Mouse (Mus musculus) urinary bladder, adult 18-20 months (tissue): ENCODE results near the gene Sstr2.
"Not testable (repeated sequence)": the region's sequence is repeated elsewhere in the genome, so short reads cannot be mapped to it uniquely, and the experiment has no call there.

Source experiments
- DNase-seq, 2 experiments: peaks; one replicate each; pipeline ENCODE4 v3.0.0; 2022; ENCODE audit warnings: low spot score in 2 of 2, mixed read lengths in 2 of 2

The Sstr2 gene

DNA sequence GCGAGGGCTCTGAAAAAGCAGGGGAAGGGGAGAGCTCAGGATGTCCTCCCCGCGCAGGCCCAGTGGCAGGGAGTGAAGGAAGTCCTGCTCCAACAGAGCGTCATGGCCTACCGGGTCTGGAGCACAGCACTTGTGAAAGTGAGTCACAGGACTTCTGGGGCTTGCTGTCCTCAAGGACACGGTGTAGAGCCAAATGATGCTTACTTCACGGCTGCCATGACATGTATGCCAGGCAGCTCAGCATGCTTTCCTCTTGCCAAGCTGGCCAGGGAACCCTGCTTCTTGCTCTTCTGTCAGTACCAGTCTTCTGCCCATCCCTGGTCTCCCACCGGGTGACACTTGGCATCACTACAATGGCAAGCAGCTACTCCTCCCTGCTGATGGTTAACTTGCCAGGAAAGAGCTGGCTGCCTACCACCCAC is 37.4 kb downstream of the Sstr2 start:
- DNase-seq: no peak

DNA sequence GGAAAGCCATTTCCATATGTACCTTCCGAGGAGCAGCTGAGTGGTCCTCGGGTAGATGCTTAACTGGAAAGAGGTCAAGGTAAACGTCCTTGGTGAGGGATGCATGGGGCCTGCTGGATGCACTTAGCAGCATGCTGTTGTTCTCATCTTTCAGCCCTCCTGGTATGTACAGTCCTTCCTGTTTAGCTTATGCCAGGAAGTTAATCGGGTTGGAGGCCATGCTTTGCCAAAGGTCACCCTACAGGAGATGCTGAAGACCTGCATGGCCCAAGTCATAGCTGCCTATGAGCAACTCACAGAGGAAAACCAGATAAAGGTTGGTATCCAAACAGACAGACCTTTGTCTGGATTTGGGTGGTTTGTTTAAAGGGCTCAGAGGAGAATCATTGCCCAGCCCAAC is 38.1 kb downstream of the Sstr2 start:
- no peak for DNase-seq

DNA sequence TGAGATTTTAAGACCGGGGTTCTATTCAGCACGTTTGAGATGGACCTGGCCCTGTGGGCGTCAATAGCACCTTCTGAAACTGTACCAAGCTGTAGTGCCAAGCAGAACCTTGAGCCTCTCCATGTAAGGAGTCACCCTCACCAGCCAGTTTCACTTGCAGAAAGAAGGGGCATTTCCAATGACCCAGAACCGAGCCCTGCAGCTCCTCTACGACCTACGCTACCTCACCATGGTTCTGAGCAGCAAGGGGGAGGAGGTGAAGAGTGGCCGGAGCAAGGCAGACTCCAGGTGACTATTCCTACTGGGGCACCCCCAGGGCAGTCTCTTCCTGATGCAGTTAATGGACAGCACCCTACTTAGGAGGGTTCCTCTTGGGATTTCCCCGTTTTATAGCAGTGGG is 39.2 kb downstream of the Sstr2 start:
- DNase-seq: no peak

DNA sequence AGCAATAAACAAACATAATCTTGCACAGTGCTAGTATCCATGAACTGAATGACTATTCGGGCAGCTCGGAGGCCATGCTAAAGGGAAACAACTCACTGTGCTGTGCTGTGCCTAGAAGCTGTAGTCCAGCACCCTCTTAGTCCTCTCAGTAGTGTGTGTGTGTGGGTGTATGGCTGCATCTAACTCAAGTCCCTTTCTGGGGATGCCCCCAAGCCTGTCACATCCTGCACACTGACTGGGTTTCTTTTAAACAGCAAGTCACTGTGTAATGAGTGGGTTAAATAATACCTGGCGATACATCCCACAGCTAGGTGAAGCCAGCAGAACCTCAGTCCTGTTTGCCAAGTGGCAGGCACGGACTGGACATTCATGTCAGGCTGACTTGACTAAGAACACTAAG is 39.6 kb downstream of the Sstr2 start:
- no peak for DNase-seq

DNA sequence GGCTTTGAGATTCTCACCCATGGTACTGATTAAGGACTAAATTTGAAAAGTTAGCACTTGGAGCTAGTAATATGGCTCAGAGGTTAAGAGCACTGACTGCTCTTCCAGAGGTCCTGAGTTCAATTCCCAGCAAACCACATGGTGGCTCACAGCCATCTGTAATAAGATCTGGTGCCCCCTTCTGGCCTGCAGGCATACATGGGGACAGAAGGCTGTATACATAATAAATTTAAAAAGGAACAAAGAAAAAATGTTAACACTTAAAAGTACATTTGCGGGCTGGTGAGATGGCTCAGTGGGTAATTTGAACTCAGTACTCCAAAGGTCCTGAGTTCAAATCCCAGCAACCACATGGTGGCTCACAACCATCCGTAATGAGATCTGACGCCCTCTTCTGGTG is 41.1 kb downstream of the Sstr2 start:
- not testable (repeated sequence) for DNase-seq

DNA sequence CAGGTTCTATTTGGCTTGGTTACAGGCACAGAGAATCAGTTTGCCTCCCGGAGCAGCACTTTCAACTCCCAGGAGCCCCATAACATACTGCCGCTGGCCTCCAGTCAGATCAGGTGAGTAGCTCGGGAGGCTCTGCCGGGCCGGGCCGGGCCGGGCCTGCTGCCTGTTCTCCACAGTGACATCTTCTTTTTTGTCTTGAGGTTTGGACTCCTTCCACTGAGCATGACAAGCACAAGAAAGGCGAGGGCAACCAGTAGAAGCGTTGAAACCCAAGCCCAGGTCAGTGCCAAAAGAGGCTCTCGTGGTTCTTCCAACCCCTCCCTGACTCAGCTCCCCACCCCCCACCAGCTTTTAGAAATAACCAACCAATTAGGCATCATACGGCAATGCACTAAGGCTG is 41.8 kb downstream of the Sstr2 start:
- no peak for DNase-seq

DNA sequence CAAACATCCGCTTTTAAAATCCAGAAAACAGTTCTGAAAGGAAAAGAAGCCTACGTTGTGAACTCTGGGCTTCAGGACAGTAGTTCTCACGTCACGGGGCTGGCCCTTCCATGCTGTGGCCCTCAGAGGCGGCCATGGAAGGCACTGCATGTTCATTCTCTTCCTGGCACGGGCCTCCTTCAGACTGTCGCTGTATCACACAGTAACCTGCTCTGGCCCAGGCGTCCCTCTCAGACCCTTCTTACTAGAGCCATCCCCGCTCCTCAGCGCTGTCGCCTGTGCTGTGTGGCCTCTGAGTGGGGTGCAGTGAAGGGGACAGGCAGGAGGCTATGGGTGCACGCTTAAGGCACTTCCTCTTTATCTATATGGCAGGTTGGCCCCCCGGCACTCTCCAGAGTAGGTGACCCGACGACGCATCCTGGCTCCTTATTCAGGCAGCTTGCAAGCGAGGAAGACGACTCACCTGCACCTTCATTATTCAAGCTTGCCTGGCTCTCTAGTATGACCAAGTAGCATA is 42.8 kb downstream of the Sstr2 start:
- DNase-seq: no peak

DNA sequence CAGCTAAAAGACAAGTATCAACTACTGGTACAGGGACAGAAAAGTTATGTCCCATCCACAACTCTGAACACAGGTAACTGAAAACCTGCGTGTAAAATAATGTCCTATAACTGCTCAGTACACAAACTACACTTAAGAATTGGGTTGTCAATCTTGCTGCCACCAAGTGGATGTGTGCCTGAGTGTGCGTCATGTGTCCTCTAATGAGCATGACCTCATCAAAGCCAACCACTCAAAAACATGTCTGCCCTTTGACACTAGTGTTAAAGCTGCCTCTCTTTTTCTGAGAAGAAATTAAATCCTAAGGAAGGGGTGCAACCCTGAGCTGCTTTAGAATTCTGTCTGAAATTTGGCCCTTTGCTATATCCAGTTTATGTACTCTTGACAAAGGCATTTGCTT is 45.1 kb downstream of the Sstr2 start:
- no peak for DNase-seq

DNA sequence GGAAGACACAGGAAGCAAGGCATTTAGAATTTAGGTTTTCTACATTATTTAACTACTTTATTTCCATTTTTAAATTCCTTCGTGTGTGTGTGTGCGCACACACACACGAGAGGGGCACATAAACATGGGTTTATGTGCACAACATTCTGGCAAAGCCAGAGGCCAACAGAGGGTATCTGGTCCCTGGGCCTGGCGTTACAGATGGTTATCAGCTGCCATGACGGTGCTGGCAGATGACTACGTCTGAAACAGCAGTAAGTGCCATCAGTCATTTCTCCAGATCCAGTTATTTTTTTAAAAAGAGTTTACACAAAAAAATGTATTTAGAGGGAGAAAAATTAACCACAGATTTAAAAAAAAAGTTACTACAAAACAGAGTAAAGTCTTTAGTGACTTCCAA is 47.1 kb downstream of the Sstr2 start:
- no peak for DNase-seq

DNA sequence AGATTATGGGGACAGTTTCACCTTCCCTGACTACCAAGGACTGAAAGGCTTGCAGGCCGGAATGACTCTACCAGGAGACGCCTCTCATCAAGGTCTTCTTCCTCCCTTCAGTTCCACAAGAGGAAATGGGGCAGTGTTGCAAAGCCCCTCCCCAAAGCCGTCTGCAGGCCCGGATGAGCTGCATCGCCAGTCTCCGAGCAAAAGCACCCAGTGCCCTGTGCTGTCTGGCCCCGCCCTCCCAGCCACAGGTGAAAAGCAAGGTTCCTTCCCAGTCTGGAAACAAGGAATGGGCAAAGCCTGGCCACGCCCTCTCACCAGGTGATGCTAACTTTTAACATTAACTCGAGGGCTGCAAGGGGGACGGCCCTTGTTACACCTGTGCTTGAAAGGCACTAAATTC is 47.5 kb downstream of the Sstr2 start:
- DNase-seq: no peak

DNA sequence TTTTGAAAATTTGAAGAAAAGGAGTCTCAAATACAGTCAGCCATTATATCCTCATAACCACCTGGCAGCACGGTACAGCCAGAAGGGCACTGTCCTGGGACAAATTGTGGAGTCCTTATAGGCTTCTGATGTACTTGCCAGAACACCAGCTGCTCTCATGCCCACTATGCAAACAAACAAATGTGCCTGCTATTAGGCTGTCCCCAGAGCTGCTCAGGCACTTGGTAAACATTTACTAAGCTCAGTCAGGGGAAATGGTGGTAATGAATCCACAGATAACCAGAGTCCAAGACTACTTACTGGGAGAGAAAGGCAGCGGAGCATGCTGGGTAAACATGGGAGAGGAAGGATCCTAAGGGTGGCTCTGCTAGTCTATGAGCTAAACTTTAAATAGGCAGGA is 48.0 kb downstream of the Sstr2 start:
- no peak for DNase-seq

DNA sequence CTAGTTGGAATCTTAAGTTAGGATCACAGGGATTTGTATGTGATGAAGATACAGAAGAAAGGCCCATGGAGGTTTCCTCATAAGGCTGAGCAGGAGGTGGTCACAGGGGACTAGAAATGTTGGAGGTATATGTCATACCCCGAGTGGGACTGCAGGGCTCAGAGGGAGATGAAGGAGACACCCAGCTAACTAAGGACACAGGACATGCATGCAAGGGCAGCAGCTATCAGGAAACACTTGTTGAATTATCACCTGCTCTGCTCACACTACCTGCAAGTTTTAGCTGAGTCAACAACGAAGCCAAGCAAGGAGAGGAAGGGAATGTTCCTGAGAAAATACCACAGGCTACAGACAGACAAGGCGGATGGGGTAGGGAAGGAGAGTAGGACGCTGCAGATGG is 48.6 kb downstream of the Sstr2 start:
- no peak for DNase-seq

DNA sequence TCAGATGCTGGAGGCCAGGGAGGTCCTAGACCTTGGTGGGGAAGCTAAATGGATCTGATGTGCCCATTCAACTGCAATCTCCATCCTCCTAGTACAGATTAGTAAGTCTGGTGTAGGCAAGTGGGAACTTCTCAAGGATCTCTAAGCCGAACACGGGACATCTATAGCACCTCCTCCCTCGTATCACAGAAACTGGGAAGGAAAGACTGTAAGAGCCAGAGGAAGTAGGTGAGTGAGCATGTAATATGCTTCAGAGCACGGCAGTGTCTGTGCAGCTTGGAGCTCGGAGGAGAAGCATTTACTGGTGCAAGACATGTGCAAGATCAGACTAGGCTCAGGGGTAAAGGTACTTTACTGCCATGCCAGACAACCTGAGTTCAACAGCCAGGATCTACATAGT is 49.7 kb downstream of the Sstr2 start:
- DNase-seq: no peak

DNA sequence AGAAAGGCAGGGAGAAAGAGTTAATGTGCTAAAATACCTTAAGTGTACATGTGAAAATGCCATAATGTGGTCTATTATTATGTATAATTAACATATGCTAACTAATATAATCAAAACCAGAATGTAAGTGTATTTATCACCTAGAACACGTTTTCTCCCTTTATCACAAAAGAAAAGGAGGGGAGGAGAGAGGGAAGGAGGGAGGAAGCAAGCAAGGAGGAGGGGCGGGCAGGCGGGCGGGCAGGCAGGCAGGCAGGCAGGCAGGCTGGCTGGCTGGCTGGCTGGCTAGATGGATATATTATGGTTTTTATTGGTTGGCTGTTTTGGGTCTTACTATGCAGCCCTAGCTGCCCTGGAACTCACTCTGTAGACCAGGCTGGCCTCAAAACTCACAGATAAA is 50.6 kb downstream of the Sstr2 start:
- no peak for DNase-seq

DNA sequence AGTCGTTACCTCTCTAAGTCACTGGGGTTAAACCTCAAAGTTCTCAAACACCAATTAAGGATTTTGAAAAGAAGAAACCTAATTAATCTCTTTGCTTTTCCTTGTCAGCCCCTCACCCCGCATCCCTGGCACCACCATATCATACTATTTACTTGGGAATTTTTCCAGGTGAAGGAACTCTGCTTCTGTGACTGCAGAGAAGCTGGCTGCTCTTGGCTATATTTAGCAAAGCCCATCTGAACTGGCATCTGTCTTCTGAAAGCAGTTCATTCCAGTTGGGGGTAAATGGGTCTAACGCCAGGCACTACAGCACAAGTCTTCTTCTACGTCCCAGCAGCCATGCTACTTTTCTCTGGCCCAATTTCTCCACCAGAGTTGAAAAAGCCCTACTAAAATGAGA is 54.5 kb downstream of the Sstr2 start:
- no peak for DNase-seq

DNA sequence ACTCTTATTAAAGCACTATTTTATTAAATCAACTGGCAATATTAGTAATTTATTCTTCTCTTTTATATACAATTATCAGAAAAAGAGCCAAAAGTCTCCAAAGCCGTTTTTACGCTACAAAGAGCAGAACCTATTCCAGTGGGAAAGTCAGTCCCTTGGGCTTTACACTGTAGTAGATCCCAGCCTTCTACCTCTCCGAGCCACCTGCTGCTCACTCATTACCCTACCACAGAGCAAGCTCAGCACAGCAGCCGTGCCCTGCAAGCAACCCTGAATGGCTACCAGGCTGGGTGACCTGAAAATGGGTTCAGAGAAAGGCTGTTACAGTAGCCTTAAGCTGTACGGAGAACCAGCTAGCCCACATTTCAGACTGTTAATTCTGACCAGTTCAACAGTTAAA is 55.5 kb downstream of the Sstr2 start:
- DNase-seq: no peak
